Mouse (Mus musculus): ENCODE measurements at regions not wholly inside any gene's neighbourhood (a gene's known extent, or its start where the extent isn't known, plus 50 kb on each side); places are given as distances from the start of the nearest gene placed in this dataset.

DNA sequence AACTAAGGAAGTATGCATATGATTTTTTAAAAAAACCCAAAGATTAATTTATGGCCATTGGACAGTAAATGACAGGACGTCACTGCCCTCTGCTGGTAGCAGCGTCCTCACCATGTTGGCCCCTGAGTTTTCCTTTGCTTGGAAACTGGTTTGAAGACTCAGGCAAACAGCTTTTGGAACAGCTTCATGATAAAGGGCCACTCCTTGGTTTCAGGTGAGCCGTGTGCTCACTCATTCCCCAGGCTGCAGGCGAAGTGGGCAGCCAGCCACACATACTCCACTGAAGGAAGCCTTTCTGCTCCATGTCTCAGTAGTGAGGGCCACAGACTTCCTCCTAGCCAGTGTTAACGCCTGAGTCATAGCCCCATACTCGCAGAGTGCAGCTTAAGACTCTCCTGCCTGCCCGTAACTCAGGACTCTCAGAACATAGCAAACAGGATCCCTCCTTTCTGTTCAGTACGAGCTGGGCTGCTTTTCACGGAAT lies 87.2 kb upstream of the Parp11 start:
- TF ChIP-seq POLR2A (IDR thresholded peaks at IDR 0.05; ENCODE audit: insufficient read depth, low read depth, low read length) = no peak
- no peak for TF ChIP-seq CTCF (IDR thresholded peaks at IDR 0.05; ENCODE audit: insufficient read depth, low read depth, low read length)
